Mouse (Mus musculus): ENCODE data around the gene Olfr457.
"Not testable (repeated sequence)": the region's sequence is repeated elsewhere in the genome, so short reads cannot be mapped to it uniquely, and the experiment has no call there.

The Olfr457 gene

DNA sequence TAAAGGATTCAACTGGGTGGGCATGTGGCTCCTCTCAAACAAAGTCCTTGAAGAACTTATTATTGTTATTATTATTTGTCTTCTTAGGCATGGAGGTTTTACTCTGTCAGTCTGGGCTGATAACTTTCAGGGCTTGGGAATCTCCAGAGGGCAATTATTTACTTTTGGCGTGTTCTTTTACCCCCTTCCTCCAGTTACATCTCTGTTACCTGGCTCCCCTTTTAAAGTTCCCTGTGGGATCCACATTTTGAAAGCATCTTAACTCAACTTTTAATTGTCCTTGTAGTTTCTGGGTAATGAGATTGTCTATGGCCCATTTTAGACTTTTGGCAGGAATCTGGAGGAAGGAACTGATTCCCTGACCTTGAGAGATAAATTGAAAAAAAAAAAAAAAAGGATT lies at the start of gene Olfr457:
Gene Olfr457 (minus strand): TSS at position 101 of the 400 bp plus-strand sequence.
- DNase-seq = no peak

DNA sequence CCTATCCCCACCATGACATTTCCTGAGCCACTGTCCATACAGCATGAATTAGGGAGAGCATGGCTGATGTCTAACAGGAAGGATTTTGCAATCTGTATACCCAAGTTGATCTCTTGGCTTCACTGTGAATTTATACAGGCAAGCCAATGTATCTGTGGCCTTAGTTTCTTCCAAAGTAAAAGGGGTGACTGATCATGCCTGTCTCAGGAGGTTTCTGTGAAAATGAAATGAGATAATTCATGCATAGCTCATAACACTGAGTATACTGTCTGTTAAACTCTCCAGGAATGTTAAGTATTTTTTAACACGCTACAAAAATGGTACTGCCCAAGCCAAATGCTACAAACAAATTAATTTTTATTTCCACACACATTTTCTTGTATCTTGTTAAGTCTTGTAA lies 37.3 kb upstream of the Olfr457 start:
- DNase-seq = no peak

DNA sequence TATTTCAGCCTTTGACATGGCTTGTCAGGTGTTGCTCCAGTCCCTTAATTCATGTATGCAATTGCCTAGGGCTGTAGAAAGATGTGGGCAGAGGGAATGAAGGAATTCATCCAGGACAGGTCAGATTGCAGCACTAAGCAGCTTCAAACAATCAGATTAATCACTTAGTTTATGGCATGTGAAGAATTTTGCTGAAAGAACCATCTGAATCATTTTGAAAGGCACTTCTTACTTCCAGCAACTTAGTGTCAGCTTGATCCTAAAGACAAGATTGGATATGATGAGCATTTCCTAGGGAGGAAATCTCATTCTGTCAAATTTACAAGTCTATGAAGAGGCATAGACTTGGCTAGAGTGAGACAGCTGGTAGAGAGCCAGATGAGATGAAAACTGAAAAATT lies 33.2 kb upstream of the Olfr457 start:
- DNase-seq = no peak

DNA sequence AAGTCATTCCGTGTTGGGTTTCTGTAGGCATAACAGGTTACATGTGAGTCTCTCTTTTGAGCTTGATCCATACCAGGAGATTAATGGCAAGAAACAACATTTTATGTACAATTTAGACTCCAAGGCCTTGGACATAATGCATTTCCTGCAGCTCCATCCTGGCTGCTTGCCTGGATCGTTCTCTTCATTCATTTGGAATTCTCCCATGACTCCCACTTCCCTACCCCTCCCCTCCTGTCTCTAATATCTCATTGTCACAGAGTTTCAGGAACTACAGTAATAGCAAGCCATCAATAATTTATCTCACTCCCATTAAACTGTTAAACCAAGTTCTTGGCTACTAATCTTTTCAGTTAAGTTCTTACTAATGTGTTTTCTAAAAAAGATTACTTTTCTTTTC lies 27.3 kb upstream of the Olfr457 start:
- DNase-seq = no peak

DNA sequence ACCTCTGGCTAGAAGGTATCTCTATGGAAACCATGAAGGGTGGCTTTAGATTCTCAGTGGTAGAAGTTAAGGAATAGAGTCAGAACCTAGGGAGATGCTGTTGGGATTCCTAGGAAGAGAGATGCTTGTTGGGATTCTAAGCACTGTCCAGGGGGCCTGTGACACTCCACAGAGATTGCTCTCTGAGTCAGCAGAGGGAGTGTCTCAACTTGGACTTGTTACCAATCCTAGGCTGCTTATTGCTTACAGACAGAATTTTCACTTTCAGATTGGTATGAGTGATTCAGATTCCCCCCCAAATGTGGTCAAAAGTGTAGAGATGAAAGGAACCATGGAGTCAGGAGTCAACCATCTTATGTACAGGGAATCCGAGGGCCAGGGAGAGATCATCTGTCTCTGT lies 13.6 kb upstream of the Olfr457 start:
- DNase-seq = no peak

DNA sequence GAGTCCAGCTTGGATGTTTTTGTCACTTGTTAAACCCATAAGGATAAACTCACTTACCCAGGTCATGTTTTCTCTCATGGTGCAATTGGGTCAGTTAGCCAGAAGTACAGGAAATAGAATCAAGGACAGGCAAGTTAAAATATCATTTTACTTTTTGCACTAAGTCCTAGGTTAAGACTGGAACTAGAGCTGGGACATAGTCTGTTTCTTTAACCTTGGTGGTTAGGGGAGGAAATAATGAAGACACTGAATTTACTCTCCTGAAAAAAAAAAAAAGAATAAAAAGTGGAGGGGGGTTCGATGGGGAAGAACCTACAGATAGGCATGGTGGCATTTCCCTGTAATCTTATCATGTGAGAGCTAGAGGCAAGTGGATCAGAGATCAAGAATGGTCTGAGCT lies 11.0 kb upstream of the Olfr457 start, which contains the start of gene Olfr456:
Gene Olfr456 (minus strand): TSS at position 101 of the 400 bp plus-strand sequence.
- DNase-seq = no peak

DNA sequence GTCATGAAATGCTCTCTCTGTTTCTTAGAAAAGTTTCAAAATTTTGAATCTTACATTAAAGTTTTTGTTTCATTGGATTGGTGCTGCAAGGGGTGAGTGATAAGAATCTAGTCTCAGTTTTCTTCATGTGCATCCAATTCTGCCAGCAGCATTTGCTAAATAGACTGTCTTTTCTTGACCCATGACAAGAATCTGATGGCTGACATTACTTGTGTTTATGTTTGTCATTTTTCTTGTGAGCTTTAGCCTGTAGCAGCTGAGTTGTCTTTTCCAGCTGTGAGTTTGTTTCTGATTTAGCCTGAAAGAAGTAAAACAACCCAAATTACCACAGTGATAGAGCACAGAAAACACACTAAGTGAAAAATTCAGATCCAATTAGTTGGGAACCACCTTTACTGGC lies 8.5 kb upstream of the Olfr457 start:
- no peak for DNase-seq

DNA sequence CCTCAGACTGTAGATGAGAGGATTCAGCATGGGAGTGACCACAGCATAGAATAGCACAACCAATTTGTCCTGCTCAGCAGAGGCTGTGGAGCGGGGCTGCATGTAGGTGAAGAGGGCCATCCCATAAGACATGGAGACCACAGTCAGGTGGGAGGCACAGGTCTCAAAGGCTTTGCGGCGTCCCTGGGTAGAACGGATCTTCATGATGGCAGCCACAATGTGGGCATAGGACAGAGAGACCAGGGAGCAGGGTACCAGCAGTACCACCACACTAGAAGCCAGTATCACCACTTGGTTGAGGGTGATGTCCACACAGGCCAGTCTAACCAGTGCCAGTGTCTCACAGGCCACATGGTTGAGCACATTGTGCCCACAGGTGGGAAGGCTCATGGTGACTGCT lies 4.8 kb downstream of the Olfr457 start:
- not testable (repeated sequence) for DNase-seq

DNA sequence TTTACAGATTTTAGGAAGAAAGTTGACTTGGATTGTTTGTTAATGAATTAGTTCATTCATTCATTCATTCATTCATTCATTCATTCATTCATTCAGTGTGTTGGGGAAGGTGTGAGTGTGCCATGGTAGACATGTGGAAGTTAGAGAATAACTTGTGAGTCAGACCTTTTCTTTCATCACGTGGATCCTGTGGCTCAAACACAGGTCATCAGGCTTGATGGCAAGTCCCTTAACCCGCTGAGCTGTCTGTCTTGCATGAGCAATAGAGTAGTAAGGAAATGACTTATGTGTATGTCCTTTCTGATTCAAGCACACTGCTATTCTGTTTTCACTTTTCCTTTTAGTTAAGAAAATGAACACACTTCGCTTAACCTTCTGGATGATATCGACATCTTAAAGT lies 5.6 kb downstream of the Olfr457 start:
- no peak for DNase-seq

DNA sequence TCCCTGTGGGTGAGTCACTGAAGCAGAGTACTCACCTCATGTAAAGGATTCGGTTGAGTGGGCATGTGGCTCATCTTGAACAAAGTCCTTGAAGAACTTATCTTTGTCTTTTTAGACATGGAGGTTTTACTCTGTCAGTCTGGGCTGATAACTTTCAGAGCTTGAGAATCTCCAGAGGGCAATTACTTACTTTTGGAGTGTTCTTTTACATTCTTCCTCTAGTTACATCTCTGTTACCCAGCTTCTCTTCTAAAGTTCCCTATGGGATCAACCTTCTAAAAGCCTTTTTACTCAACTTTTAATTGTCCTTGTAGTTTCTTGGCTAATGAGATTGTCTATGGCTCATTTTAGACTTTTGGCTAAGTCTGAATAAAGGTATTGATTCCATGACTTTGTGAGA lies 11.0 kb downstream of the Olfr457 start, which contains the start of gene Olfr458:
Gene Olfr458 (minus strand): TSS at position 101 of the 400 bp plus-strand sequence.
- DNase-seq = no peak

DNA sequence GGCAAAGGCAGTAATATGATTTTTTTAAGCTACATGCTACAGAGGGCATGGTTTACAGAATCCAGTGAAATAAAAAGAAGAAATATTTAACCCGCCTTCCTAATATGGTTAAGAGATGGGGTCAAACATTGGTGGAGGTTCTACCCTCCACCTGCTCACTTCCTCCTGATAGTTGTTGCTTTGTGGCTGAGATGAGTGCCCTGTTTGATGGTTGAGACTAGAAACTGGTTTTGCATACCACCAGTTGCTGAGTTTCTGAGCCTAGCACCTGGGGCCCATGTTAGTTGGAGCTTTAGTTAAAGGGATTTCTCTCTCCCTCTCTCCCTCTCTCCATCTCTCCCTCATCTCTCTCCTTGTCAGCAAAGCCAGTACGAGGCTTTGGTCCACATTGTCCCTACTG lies 28.8 kb downstream of the Olfr457 start:
- DNase-seq = no peak

DNA sequence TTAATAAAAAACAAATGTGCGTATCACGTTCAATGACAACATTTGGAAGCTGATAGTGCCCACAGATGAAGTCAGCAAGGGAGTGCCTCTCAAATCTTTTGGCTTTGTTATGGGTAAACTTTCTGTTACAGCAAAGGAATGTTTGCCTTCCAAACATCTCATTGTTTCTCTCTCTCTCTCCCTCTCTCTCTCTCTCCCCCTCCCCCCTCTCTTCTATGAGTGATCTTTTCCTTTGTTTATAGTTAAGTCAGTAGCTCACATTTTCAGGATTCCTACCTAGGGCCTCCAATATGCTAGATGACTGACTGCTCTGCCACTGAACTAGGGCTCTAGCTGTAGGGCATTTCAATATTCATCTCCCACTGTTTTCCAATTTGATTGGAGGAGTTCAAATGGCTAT lies 31.6 kb downstream of the Olfr457 start:
- DNase-seq = no peak

DNA sequence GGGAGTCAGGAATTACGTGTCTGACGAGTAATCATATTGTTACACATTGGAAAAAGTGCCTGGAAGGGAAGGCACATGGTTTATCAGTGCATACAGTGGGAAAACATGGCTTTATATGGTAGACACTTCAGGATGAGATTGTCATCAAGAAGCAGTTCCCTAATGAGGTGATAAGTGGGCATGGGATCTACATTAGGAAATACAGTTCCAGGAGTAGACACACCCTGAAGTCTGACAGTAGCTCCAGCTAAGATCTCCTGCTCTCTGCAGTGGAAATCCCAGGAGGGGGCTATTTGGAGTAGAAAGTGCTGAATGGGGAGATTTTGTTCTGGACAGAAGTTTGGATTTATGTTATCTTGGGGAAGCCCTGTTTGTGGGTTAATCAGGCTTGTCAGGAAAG lies 34.7 kb downstream of the Olfr457 start:
- no peak for DNase-seq

DNA sequence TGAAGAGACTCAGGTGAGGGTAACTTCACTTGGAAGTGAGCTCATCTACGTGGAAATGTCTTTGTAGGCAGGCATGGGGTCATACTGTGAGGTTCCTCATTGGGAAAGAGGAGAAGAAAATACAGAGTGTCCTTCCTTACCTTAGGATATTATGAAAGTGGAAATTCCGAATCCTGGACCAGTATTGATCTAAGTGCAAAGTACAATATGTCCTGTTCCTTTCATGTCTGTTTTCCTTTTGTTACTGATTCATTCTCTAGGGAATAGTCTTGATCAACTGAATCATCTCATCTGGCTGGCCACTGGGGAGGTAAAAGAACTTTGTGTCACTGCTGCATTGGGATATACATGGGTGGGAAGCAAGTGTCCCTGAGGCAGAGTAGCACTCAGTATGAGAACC lies 40.6 kb downstream of the Olfr457 start:
- no peak for DNase-seq

DNA sequence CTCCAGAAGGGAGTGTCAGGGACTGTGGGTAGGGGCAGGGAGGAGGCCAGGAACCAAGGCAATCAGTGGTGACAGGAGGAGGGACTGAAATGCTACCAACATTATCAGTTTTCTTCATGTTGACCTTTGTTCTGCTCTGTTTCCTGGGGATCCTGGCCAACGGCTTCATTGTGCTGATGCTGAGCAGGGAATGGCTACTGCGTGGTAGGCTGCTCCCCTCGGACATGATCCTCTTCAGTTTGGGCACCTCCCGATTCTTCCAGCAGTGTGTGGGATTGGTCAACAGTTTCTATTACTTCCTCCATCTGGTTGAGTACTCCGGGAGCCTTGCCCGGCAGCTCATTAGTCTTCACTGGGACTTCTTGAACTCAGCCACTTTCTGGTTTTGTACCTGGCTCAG lies 41.7 kb downstream of the Olfr457 start, which contains the start of gene Tas2r126:
Gene Tas2r126 (plus strand): TSS at position 90 of the 400 bp plus-strand sequence.
- DNase-seq = no peak

DNA sequence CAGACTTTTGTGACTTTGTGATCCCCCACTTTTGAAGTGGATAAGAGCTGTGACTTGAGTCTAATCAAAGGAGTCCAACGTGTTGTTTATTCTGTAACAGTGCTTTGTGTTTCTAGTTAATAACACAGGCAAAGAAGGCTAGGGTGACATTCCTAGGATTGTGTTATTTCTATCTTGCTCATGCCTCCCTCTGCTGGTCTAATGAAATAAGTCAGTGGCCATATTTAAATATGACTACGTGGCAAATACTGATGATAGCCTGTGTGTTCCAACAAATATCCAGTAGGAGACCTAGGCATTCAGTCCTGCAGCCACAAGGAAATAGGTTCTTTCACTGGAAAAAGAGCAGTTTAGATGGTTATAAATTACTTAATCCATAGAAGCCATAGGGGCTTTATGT lies 42.6 kb downstream of the Olfr457 start:
- DNase-seq = no peak

DNA sequence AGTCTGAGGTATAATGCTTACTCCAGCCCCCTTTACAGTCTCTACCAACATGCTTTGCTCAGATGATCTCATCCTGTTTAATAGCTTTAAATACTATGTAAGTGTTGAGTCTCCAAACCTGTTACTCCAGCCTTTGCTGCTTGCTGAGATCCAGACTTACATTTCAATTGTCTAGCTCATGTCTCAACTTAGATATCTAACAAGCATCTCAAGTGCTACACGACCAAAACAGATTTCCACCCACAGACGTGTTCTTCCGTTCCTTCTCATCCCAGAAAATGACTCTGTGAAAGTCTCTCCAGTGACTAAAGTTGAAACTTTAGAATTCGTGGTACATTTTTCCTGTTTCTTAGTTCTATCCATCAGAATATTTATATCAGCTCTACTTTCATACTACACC lies 49.8 kb downstream of the Olfr457 start:
- DNase-seq = no peak

DNA sequence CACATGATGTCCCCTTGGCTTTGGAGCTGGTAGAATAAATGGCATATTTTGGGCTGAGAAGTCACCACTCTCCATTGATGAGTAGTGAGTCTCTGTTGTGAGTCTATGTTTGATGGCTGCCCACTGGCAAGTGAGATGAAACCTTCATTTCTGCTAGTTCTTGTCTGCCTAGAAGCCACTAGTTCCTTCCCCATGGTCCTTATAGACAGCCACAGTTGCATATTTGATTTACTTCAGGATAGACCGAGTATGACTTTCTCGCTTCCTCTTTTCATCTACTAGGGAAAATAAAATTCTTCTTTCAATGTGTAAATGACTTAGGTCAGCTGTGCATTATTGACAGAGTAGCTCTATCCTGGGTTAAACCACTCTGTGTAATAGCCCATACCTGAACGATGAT lies 51.7 kb downstream of the Olfr457 start:
- DNase-seq = no peak

DNA sequence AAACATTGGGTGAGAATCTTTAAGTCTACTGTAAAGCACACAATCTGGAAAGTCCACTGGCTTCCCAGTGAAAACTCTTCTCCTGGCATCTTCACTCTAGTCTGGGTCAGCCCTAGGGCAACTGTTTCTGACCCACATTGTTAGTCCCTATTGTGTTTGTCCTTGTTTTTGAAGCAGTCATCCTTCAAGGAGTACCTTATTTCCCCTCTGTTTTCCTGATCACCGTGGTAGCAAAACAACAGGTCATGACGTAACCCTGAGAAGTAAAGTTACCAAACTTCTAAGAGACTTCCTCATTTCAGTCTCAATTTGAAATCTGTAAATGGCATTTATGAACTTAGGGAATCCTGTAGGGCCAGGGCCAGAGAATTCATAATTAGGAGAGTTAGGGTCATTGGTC lies 54.7 kb downstream of the Olfr457 start:
- DNase-seq = no peak

DNA sequence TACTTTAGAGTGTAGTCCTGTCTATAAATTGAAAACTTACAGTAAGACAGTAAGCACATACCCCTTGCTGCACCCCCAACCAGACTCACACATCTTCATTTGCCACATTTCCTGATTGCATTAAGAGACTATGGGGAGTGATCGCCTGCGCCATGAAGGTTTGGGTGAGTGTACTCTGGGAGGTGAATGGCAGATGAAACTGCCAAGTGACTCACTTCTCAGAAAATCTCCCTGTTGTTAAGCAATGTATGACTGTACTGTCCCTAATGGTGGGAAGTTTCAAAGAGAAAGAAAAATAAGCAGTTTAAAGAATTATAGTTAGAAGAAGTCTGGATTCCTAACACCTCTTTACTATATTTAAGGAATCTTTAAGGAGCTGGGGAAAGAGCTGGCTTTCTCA lies 56.7 kb downstream of the Olfr457 start:
- DNase-seq = no peak
